Mouse (Mus musculus) ES-Bruce4 (cell line): Measurements from ENCODE around the gene Pitpnm3. TPM values are rescaled to one million over a fixed set of nuclear protein-coding genes. Genes with fewer than 3 reads are reported as not detected.

Experiments
- H3K27ac ChIP-seq: 2 replicates; pipeline ENCODE4 v1.5.1; 2012; ENCODE audit warnings: low read length, inconsistent platforms; ENCODE audit not compliant: insufficient read depth
- H3K27me3 ChIP-seq: 2 replicates; pipeline ENCODE4 v1.6.1; 2012; ENCODE audit warnings: mild to moderate bottlenecking, low read length, inconsistent platforms; ENCODE audit not compliant: control insufficient read depth, poor library complexity, insufficient read depth, severe bottlenecking
- H3K36me3 ChIP-seq: 2 replicates; pipeline ENCODE4 v1.6.1; 2012; ENCODE audit warnings: inconsistent platforms, mild to moderate bottlenecking, low read length, moderate library complexity; ENCODE audit not compliant: control insufficient read depth, poor library complexity, insufficient read depth, severe bottlenecking
- H3K4me1 ChIP-seq: one replicate; pipeline ENCODE4 v1.8.1; 2011; ENCODE audit warnings: low read length; ENCODE audit not compliant: control insufficient read depth, insufficient read depth
- H3K4me3 ChIP-seq: 2 replicates; pipeline ENCODE4 v1.5.1; 2011; ENCODE audit warnings: low read depth, mild to moderate bottlenecking, low read length
- H3K9ac ChIP-seq: 2 replicates; pipeline ENCODE4 v1.6.1; 2012; ENCODE audit warnings: low read depth, mild to moderate bottlenecking, inconsistent platforms; ENCODE audit not compliant: poor library complexity, severe bottlenecking
- H3K9me3 ChIP-seq: replicated peaks from 2 replicates; pipeline ENCODE4 v1.6.1; 2012; ENCODE audit warnings: mild to moderate bottlenecking, low read length, inconsistent platforms; ENCODE audit not compliant: control insufficient read depth, poor library complexity, insufficient read depth, severe bottlenecking
- CTCF ChIP-seq: IDR thresholded peaks from one replicate; pipeline ENCODE4 v1.8.1; 2011; ENCODE audit warnings: low read depth, low read length
- EP300 ChIP-seq: IDR thresholded peaks from 2 replicates; pipeline ENCODE4 v1.6.1; 2011; ENCODE audit warnings: low read depth, low read length; ENCODE audit not compliant: insufficient read depth
- POLR2A ChIP-seq: IDR thresholded peaks from one replicate; pipeline ENCODE4 v1.8.1; 2011; ENCODE audit warnings: low read length; ENCODE audit not compliant: insufficient read depth
- polyA plus RNA-seq: library from polyadenylated mRNA; stranded (reverse); fragments of >200 nt; gene quantifications from 2 replicates; pipeline ENCODE4 v1.2.4, GENCODE M21; 2011; ENCODE audit warnings: low read depth; ENCODE audit not compliant: missing spikeins, insufficient read depth, insufficient read length

The Pitpnm3 gene
- polyA plus RNA-seq, 1 experiment = 0.42 TPM

DNA sequence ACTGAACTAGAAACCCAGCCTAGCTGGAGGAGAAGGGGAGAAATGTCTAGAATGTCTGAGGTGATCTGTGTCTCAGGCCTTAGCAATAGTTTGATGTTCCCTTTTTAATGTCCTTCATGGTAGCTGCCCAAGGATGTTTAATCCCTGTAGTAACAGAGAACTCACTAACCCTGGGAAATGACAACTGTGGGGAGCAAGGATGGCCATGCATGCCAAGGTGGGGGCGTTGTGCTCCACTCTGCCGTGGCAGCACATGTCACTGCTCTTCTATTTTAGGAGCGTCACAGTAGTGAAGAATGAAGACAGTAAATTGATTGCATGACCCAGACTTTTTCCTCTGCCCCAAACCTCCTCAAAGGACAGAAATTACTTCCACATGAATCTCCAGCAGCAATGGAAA, 37.6 kb downstream of the Pitpnm3 start:
- Histone ChIP-seq H3K4me3 (no peak overlapping the region), H3K9me3 (no peaks in the 10 kb centered on the region), H3K27ac (no peak overlapping the region), H3K36me3 (no peaks in the 10 kb centered on the region), H3K9ac (no peak overlapping the region), H3K4me1 (no peaks in the 10 kb centered on the region), H3K27me3 (no peaks in the 10 kb centered on the region)
- no peak for TF ChIP-seq CTCF
- TF ChIP-seq POLR2A = no peak
- no peak for TF ChIP-seq EP300

DNA sequence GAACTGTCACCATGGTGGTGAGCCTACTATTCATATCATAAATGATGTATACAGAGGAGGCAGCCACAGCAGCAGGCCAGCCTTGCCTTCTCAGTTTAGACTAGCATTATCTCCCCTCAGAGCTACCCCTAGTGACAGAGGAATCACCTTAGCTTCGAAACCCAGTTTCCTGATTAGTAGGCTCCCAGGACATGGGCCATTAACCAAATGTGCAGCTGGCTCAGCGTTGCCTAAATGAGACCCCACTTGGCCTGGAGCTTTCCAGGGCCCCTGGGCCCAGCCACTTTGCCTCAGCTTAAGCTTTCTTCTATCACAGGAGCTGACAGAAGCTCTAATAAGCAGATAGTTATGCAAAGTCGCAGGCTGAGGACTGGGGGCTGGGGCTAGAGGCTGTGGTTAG, 39.6 kb downstream of the Pitpnm3 start:
- Histone ChIP-seq H3K27ac (no peak overlapping the region), H3K9ac (no peak overlapping the region), H3K4me3 (no peak overlapping the region), H3K27me3 (no peaks in the 10 kb centered on the region), H3K36me3 (no peaks in the 10 kb centered on the region), H3K9me3 (no peaks in the 10 kb centered on the region), H3K4me1 (no peaks in the 10 kb centered on the region)
- TF ChIP-seq POLR2A (no peak), CTCF (no peak)

DNA sequence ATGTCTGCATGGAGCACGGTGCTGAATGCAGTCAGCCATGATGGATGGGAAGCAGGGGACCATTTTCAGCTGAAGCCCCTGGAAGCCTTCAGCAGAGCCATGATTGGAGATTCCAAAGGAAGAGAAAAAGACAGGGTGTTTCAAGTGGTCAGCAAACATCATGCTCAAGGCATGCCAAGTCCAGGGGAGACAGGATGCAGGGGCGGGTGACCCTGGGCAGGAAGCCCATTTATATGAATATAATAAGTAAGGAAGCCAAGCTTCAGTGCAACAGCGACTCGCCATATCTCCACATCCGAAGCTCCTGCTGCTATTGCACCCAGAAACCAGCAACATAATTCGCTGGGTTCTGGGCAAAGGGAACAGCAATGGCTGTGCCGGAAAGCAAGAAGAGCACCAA, 41.1 kb downstream of the Pitpnm3 start:
- no peak overlapping the region for H3K9ac ChIP-seq
- no peaks in the 10 kb centered on the region for H3K4me1 ChIP-seq

DNA sequence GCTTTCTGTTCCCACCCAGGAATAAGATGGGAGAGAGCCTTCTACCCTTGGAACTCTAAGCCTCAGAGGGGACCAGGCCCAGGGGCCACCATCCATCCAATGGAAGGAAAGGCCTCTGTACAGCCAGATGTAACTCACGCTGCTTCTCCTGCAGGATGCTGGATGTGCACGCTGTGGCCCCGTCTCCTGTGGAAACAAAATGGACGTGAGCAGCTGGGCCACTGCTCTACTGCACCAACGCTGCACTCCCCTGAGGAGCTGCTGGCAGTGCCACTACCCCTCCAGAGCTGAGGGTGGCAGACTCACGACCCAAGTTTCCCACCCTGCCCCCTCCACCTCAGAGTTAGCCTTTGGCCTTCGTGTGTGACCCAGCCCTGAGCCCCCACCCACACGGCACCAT, 43.2 kb downstream of the Pitpnm3 start:
- no peak for TF ChIP-seq EP300
- TF ChIP-seq POLR2A = no peak
- no peak for TF ChIP-seq CTCF
- H3K9me3 ChIP-seq = no peaks in the 10 kb centered on the region
- H3K4me3 ChIP-seq = no peak overlapping the region
- no peak overlapping the region for H3K27ac ChIP-seq
- H3K36me3 ChIP-seq = no peaks in the 10 kb centered on the region
- no peak overlapping the region for H3K9ac ChIP-seq
- H3K4me1 ChIP-seq = no peaks in the 10 kb centered on the region
- no peaks in the 10 kb centered on the region for H3K27me3 ChIP-seq

More for the DNA sequence above, 41.1 kb downstream of the Pitpnm3 start:
- no peaks in the 10 kb centered on the region for H3K36me3 ChIP-seq
- no peaks in the 10 kb centered on the region for H3K9me3 ChIP-seq
- no peak overlapping the region for H3K4me3 ChIP-seq
- no peak for TF ChIP-seq EP300
- H3K27me3 ChIP-seq = no peaks in the 10 kb centered on the region
- H3K27ac ChIP-seq = no peak overlapping the region

DNA sequence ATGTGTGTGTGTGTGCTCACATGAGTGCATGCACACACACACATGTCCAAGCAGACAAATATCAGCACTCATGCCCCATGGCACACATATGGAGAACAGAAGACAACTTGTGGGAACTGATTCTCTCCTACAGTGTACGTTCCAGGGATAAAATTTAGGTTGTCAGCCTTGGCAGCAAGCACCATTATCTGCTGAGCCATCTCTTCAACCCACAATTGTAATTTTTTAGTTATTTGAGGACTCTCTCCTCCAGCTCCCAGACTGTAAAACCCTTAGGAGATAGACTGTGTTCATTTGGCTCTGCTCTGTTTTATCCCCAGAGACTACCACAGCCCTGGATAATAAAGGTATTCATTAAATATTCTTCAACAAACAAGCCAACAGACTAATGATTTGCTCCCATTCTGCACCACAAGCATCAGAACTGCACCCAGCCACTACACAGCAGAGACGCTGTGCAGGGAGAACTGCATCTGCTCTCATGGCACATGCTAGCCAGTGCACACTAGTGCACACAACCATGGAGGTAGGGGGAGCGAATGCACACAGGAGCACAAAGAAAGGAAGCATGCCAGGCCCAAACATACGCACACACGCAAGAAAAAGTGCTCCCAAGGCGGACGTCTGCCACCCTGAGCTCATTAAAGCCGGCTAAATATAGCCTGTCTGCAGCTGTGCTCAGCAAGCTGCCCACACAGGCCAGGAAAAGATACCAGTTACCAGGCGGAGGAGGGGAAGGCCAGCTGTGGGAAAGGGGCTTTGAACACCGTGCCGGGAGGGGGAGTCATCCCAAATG, 49.1 kb downstream of the Pitpnm3 start:
- TF ChIP-seq CTCF (no peak), POLR2A (no peak), EP300 (no peak)
- Histone ChIP-seq H3K4me1 (no peaks in the 10 kb centered on the region), H3K27me3 (no peaks in the 10 kb centered on the region), H3K9ac (no peak overlapping the region), H3K27ac (no peak overlapping the region), H3K36me3 (no peaks in the 10 kb centered on the region), H3K9me3 (no peaks in the 10 kb centered on the region), H3K4me3 (no peak overlapping the region)

DNA sequence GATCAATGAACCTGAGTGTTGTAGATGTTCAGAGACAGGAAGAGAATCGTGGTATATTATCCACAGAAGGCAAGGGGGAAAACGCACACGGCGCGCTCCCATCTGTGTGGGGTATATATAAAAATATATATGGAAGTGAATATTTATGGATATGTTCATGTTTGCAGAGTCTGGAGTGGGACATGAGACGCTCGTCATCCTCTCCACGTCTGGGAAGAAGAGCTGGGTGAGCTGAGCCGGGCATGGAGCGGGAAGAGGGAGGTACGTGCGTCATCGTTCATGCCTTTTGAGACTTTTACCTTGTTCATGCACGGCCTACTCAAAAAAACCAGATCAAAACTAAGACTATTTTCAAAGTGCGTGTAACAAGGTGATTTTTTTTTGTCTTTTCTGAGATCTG, 51.2 kb downstream of the Pitpnm3 start:
- Histone ChIP-seq H3K9me3 (no peaks in the 10 kb centered on the region), H3K27ac (no peak overlapping the region), H3K9ac (no peak overlapping the region), H3K4me1 (no peaks in the 10 kb centered on the region), H3K4me3 (no peak overlapping the region), H3K27me3 (no peaks in the 10 kb centered on the region), H3K36me3 (no peaks in the 10 kb centered on the region)
- TF ChIP-seq CTCF (no peak), POLR2A (no peak), EP300 (no peak)
